Mouse (Mus musculus) G1E (cell line): ENCODE data around the gene Necap1.

Experiments used
- CTCF ChIP-seq: IDR thresholded peaks from 2 replicates; pipeline ENCODE4 v1.5.1; 2012; ENCODE audit warnings: low read depth, low read length, inconsistent platforms, mixed read lengths
- GATA1 ChIP-seq: IDR thresholded peaks from 2 replicates; pipeline ENCODE4 v1.6.1; 2012; ENCODE audit warnings: borderline replicate concordance, low read length, inconsistent platforms, mixed read lengths

- TF ChIP-seq CTCF = no peak
- no peak for TF ChIP-seq GATA1
These were observed 5.7 kb downstream of the Necap1 start for GRCm38 (mm10) chr6:122879781-122880505.
